Comparison of ENCODE assay signal across 10 mouse cellular contexts in the genomic region with DNA sequence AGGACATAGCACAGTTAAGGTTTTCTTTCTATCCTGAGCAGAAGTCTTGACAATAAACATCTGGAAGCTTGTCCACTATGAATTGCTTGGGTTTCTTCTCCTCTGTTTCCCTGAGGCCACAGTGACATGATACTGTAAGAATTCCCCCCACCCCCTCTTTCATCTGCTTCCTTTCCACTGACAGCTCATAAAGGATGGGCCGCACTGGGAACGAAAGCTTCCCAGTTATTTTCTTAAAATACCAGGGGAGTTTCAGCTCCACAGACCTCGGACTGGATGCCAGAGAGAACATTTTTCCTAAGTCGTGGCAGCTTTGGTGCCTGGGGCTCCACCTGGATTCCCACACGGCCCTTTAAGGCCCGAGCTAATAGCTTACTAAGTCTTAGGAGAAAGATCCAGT. TPM values are rescaled to one million over a fixed set of nuclear protein-coding genes. Genes with fewer than 3 reads are reported as not detected.
DNase-seq lines count a peak whose midpoint lies in the region; ATAC-seq lines count a peak whose summit lies in the region.
"Had no signal": no experiment of that assay in that cellular context is flagged by ENCODE, and none has a peak within 500 bp of the region (broad histone marks: within the 10 kb centered on the region; RNA-seq: fewer than 3 reads in every experiment).

No protein-coding gene starts in this region.

- DNase-seq in gastrocnemius, postnatal 14 days = peak; percentile 12
- no peak for DNase-seq in gastrocnemius, adult 8-10 months (ENCODE audit: low spot score in 2 of 2)
- DNase-seq in midbrain, embryonic 14.5 days = peak; percentile 19
- DNase-seq in skeletal muscle tissue, adult 2 months (ENCODE audit: low read depth, low spot score) = peak; percentile 20
- DNase-seq in forebrain, embryonic 10.5 days (ENCODE audit: extremely low spot score, low spot score) = no peak

- no peaks in the 10 kb centered on the region for H3K36me3 ChIP-seq in midbrain, embryonic 14.5 days (ENCODE audit: control insufficient read depth, insufficient read depth, low read length)
- H3K36me3 ChIP-seq in midbrain, embryonic 16.5 days (ENCODE audit: control insufficient read depth, insufficient read depth, low read length) = no peaks in the 10 kb centered on the region
- H3K36me3 ChIP-seq in limb, embryonic 12.5 days = no peaks in the 10 kb centered on the region
- H3K36me3 ChIP-seq in forebrain, embryonic 10.5 days (replicated peaks) = no peaks in the 10 kb centered on the region
- no peaks in the 10 kb centered on the region for H3K36me3 ChIP-seq in forebrain, embryonic 16.5 days (ENCODE audit: control insufficient read depth, insufficient read depth)
- H3K36me3 ChIP-seq: G1E had no signal

- H3K4me2 ChIP-seq in midbrain, embryonic 14.5 days (ENCODE audit: low read length) = no peak overlapping the region
- H3K4me2 ChIP-seq in midbrain, embryonic 16.5 days (ENCODE audit: low read length) = no peak overlapping the region
- no peak overlapping the region for H3K4me2 ChIP-seq in limb, embryonic 12.5 days
- H3K4me2 ChIP-seq in forebrain, embryonic 16.5 days (ENCODE audit: low read length) = no peak overlapping the region
- H3K4me2 ChIP-seq: midbrain, embryonic 11.5 days had no signal

- no peaks in the 10 kb centered on the region for H3K9me3 ChIP-seq in midbrain, embryonic 14.5 days (ENCODE audit: control insufficient read depth, low read length)
- no peaks in the 10 kb centered on the region for H3K9me3 ChIP-seq in midbrain, embryonic 16.5 days (replicated peaks; ENCODE audit: control insufficient read depth, low read length, poor library complexity, severe bottlenecking)
- H3K9me3 ChIP-seq in limb, embryonic 12.5 days = no peaks in the 10 kb centered on the region
- H3K9me3 ChIP-seq in forebrain, embryonic 10.5 days = no peaks in the 10 kb centered on the region
- H3K9me3 ChIP-seq in forebrain, embryonic 16.5 days (ENCODE audit: control insufficient read depth, low read length) = no peaks in the 10 kb centered on the region
- H3K9me3 ChIP-seq: G1E had no signal

- no peaks in the 10 kb centered on the region; the same call in 1 of the 2 replicates for H3K4me1 ChIP-seq in midbrain, embryonic 14.5 days (ENCODE audit: control insufficient read depth, insufficient read depth, low read length)
- no peaks in the 10 kb centered on the region for H3K4me1 ChIP-seq in midbrain, embryonic 16.5 days (ENCODE audit: control insufficient read depth, insufficient read depth, low read length)
- H3K4me1 ChIP-seq in limb, embryonic 12.5 days (replicated peaks) = peaks cover 23% of the 10 kb centered on the region
- H3K4me1 ChIP-seq in forebrain, embryonic 10.5 days = no peaks in the 10 kb centered on the region
- no peaks in the 10 kb centered on the region for H3K4me1 ChIP-seq in forebrain, embryonic 16.5 days (replicated peaks; ENCODE audit: control insufficient read depth, insufficient read depth, low read length)

- H3K9ac ChIP-seq in midbrain, embryonic 14.5 days (replicated peaks; ENCODE audit: low read length) = no peak overlapping the region
- H3K9ac ChIP-seq in midbrain, embryonic 16.5 days (ENCODE audit: low read depth, low read length) = no peak overlapping the region
- no peak overlapping the region for H3K9ac ChIP-seq in limb, embryonic 12.5 days (replicated peaks)
- no peak overlapping the region for H3K9ac ChIP-seq in forebrain, embryonic 16.5 days (replicated peaks; ENCODE audit: low read depth, low read length)

- no peak overlapping the region for H3K27ac ChIP-seq in midbrain, embryonic 14.5 days (replicated peaks; ENCODE audit: low read depth, low read length)
- no peak overlapping the region for H3K27ac ChIP-seq in midbrain, embryonic 16.5 days (ENCODE audit: low read length)
- peak overlapping the region; percentile 53; the same call in 1 of the 2 replicates for H3K27ac ChIP-seq in limb, embryonic 12.5 days
- no peak overlapping the region for H3K27ac ChIP-seq in forebrain, embryonic 10.5 days
- H3K27ac ChIP-seq in forebrain, embryonic 16.5 days (ENCODE audit: low read length) = no peak overlapping the region

- intact Hi-C loops in gastrocnemius, postnatal 14 days (cut with DNase I; ENCODE audit: low total_unique reads) = no loop called here

- H3K4me3 ChIP-seq in midbrain, embryonic 14.5 days (replicated peaks; ENCODE audit: low read depth, low read length) = no peak overlapping the region
- no peak overlapping the region for H3K4me3 ChIP-seq in midbrain, embryonic 16.5 days (ENCODE audit: low read depth, low read length)
- H3K4me3 ChIP-seq in limb, embryonic 12.5 days (replicated peaks) = no peak overlapping the region
- no peak overlapping the region for H3K4me3 ChIP-seq in forebrain, embryonic 10.5 days
- no peak overlapping the region for H3K4me3 ChIP-seq in forebrain, embryonic 16.5 days (replicated peaks; ENCODE audit: low read length)

- WGBS in midbrain, embryonic 14.5 days = 43% methylated on average over 6 of the region's 6 CpGs
- 52% methylated on average over 6 of the region's 6 CpGs for WGBS in midbrain, embryonic 16.5 days
- 11% methylated on average over 6 of the region's 6 CpGs for WGBS in limb, embryonic 12.5 days
- WGBS in forebrain, embryonic 10.5 days = 66% methylated on average over 6 of the region's 6 CpGs
- 81% methylated on average over 6 of the region's 6 CpGs for WGBS in forebrain, embryonic 16.5 days

- H3K27me3 ChIP-seq in midbrain, embryonic 14.5 days (ENCODE audit: control insufficient read depth, insufficient read depth, low read length) = no peaks in the 10 kb centered on the region
- H3K27me3 ChIP-seq in midbrain, embryonic 16.5 days (ENCODE audit: control insufficient read depth, insufficient read depth, low read depth, low read length) = no peaks in the 10 kb centered on the region
- no peaks in the 10 kb centered on the region for H3K27me3 ChIP-seq in limb, embryonic 12.5 days
- no peaks in the 10 kb centered on the region for H3K27me3 ChIP-seq in forebrain, embryonic 10.5 days (ENCODE audit: poor library complexity, severe bottlenecking)
- no peaks in the 10 kb centered on the region for H3K27me3 ChIP-seq in forebrain, embryonic 16.5 days (replicated peaks; ENCODE audit: control insufficient read depth, insufficient read depth, low read length)

- no peak for ATAC-seq in midbrain, embryonic 14.5 days (ENCODE audit: low FRiP score, low TSS enrichment)
- no peak for ATAC-seq in midbrain, embryonic 16.5 days
- no peak for ATAC-seq in limb, embryonic 12.5 days (ENCODE audit: insufficient number of reproducible peaks, insufficient read depth, low FRiP score, low TSS enrichment, low read depth)
- no peak for ATAC-seq in forebrain, embryonic 16.5 days

RNA-seq across cellular contexts. Expression of a gene that starts 22.2 kb away (rescaled TPM):
- total RNA-seq in gastrocnemius, postnatal 14 days (2021) = 1 to 10 TPM; 2.4 to 2.6 TPM
- total RNA-seq in gastrocnemius, adult 8-10 months (2022) = 1 to 10 TPM in 1 of 4 experiments, under 1 TPM in 3; 0.27 to 1.4 (median 0.69) TPM
- polyA plus RNA-seq in midbrain, embryonic 14.5 days (2014; fragmentation: Nextera tagmentation; extraction: Ambion mirVana) = 5.3 and 6.0 TPM in 2 replicates
- polyA plus RNA-seq in midbrain, embryonic 16.5 days (2015; fragmentation: Nextera tagmentation; extraction: Ambion mirVana) = 6.5 and 9.4 TPM in 2 replicates
- 11.4 and 11.8 TPM in 2 replicates for polyA plus RNA-seq in limb, embryonic 12.5 days (2016; fragmentation: Nextera tagmentation; extraction: Ambion mirVana)
- 6.8 and 7.0 TPM in 2 replicates for polyA plus RNA-seq in forebrain, embryonic 10.5 days (2016; fragmentation: Nextera tagmentation; extraction: Ambion mirVana)
- polyA plus RNA-seq in forebrain, embryonic 16.5 days (2015; fragmentation: Nextera tagmentation; extraction: Ambion mirVana) = 6.1 and 6.8 TPM in 2 replicates

Comparison
In these comparisons a context has a peak if more than half of its experiments do, and no peak if none do; other contexts are left out.
1. DNase-seq: peak in gastrocnemius, postnatal 14 days (single experiment), midbrain, embryonic 14.5 days (single experiment) and skeletal muscle tissue, adult 2 months (single experiment); none in gastrocnemius, adult 8-10 months (0 of 2) and forebrain, embryonic 10.5 days (single experiment).